Mouse (Mus musculus) testis, adult 2 months (tissue): ENCODE measurements around the gene Bcat1.

Experiments
- CTCF ChIP-seq: fragments of 200-500 bp; IDR thresholded peaks from 2 replicates; pipeline ENCODE4 v1.5.1; 2012; ENCODE audit warnings: low read depth, mild to moderate bottlenecking, inconsistent platforms, low read length, moderate library complexity; ENCODE audit not compliant: control insufficient read depth, insufficient read depth, insufficient replicate concordance
- POLR2A ChIP-seq: fragments of 200-500 bp; IDR thresholded peaks from 2 replicates; pipeline ENCODE4 v1.6.1; 2012; ENCODE audit warnings: low read depth, mild to moderate bottlenecking, inconsistent platforms, low read length, moderate library complexity; ENCODE audit not compliant: control insufficient read depth

DNA sequence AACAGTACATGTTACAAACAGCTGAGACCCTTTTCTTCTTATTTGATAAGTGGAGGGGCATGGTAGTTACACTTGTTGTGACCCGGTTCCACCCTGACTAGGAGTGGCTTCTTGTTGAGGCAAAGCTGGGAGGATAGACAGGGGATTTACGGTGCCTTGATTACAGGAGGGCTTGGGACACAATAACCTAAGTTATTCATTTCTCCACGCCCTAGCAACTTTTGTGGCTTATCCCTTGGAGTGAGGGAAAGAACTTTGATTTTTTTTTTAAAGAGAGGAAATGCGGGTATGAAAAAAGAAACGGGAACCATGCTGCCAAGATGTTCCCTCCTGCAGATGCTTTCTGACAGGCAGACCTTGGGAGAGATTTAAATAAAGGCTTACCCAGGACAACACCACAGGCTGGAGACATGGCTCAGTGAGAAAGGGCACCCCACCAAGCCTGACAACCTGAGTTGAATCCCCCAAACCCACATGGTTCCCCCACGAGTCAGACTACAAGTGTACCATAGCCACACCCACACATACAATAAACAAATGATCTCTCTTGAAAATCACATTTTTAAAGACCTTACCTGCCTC lies 20.6 kb downstream of the Bcat1 start:
- TF ChIP-seq CTCF (no peak), POLR2A (no peak)
